Mouse (Mus musculus) heart, embryonic 14.5 days (tissue): ENCODE measurements around the gene Rapgef3. TPM values are rescaled to one million over a fixed set of nuclear protein-coding genes. Genes with fewer than 3 reads are reported as not detected.

Experiments
- ATAC-seq: fragments of 200-750 bp; cut with Nextera tagmentation; 2 replicates; pipeline ENCODE4 v1.8.0; 2017; ENCODE audit warnings: low read depth, moderate TSS enrichment; ENCODE audit not compliant: insufficient number of reproducible peaks, insufficient read depth, low FRiP score
- H3K27ac ChIP-seq, 2 experiments: fragments of 200-500 bp in 1 of 2; fragments of 300-500 bp in 1 of 2; sonication (generic) in 1 of 2; replicated peaks in 1 of 2; 2 replicates each; pipeline ENCODE4 v1.5.1; 2012 to 2014; ENCODE audit warnings: low read depth in 2 of 2, low read length in 2 of 2, control low read depth in 1 of 2, mild to moderate bottlenecking in 1 of 2, mixed read lengths in 1 of 2; ENCODE audit not compliant: control insufficient read depth in 1 of 2, insufficient read depth in 1 of 2
- H3K27me3 ChIP-seq: fragments of 300-500 bp; sonication (generic); 2 replicates; pipeline ENCODE4 v1.6.1; 2014; ENCODE audit warnings: mild to moderate bottlenecking, low read length, control low read depth; ENCODE audit not compliant: control insufficient read depth, insufficient read depth
- H3K36me3 ChIP-seq: fragments of 300-500 bp; sonication (generic); 2 replicates; pipeline ENCODE4 v1.6.1; 2014; ENCODE audit warnings: mild to moderate bottlenecking, control low read depth, low read length, mixed read lengths; ENCODE audit not compliant: control insufficient read depth, insufficient read depth
- H3K4me1 ChIP-seq, 2 experiments: fragments of 200-500 bp in 1 of 2; fragments of 300-500 bp in 1 of 2; sonication (generic) in 1 of 2; 2 replicates each; pipeline ENCODE4 v1.6.1; 2012 to 2014; ENCODE audit warnings: low read length in 2 of 2, control low read depth in 1 of 2, mixed read lengths in 1 of 2; ENCODE audit not compliant: control insufficient read depth in 2 of 2, insufficient read depth in 2 of 2
- H3K4me2 ChIP-seq: fragments of 300-500 bp; sonication (generic); 2 replicates; pipeline ENCODE4 v1.6.1; 2014; ENCODE audit warnings: mild to moderate bottlenecking, low read length
- H3K4me3 ChIP-seq, 2 experiments: fragments of 200-500 bp in 1 of 2; fragments of 300-500 bp in 1 of 2; sonication (generic) in 1 of 2; 2 replicates each; pipeline ENCODE4 v1.5.1; 2012 to 2014; ENCODE audit warnings: low read length in 2 of 2, mild to moderate bottlenecking in 2 of 2, control low read depth in 1 of 2, low read depth in 1 of 2, moderate library complexity in 1 of 2; ENCODE audit not compliant: control insufficient read depth in 1 of 2, insufficient read depth in 1 of 2
- H3K9ac ChIP-seq: fragments of 300-500 bp; sonication (generic); 2 replicates; pipeline ENCODE4 v1.6.1; 2014; ENCODE audit warnings: mild to moderate bottlenecking, low read length
- H3K9me3 ChIP-seq: fragments of 300-500 bp; sonication (generic); 2 replicates; pipeline ENCODE4 v1.6.1; 2016; ENCODE audit warnings: low read length, control low read depth; ENCODE audit not compliant: control insufficient read depth
- WGBS: fragments of 180-500 bp; shearing (Covaris S2); extraction: QIAGEN DNeasy Blood & Tissue Kit; methylation state at CpG from one replicate; pipeline ENCODE4 v1.1.7; 2014; 5-methylcytosine and 5-hydroxymethylcytosine counted together
- polyA plus RNA-seq: library from polyadenylated mRNA; unstranded; fragments of >200 nt; fragmentation: Nextera tagmentation; extraction: Ambion mirVana; gene quantifications from 2 replicates; pipeline ENCODE4 v1.2.1, GENCODE M21; 2014

Gene Rapgef3
- polyA plus RNA-seq, 1 experiment from 2014 or later: 19.2 TPM

DNA sequence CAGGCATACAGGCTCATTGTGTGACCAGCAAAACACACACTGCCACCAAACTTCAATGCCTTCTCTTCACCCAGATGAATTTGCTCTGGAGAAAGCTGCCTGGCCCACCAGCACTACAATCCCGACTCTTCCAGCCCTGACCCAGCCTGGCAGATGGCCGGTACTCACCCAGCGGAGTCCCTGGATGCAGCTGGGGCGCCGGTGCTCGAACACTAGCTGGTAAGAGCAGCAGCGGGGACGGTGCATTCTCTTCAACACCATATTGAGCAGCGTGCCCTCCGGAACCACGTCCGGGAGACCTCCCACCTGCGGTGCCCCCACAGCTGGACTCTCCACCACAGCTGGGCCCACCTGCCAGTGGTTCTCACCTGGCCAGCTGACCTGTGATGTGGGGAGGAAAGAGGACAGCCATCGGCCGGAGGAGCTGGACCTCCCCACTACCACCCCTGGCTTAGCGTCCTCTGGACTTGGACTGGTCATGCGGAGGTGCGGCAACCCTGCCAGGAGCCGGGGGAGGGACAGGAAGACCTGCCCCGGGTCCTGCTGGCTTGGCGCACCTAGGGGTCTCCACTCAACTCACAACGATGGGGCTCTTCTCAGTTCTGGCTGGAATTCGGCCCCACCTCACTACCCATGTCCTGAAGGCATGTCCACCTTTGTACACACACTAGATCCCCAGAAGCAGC is 1.0 kb downstream of the Rapgef3 start:
- peak overlapping the region; percentile 81 for H3K9ac ChIP-seq
- peaks cover 24 to 34% of the 10 kb centered on the region in 2 experiments for H3K4me1 ChIP-seq
- H3K27ac ChIP-seq: peak overlapping the region; percentile 66 to 80
- H3K36me3 ChIP-seq: no peaks in the 10 kb centered on the region
- H3K4me2 ChIP-seq: peak overlapping the region; percentile 95
- H3K4me3 ChIP-seq: peak overlapping the region; percentile 50 to 57
- 11% methylated on average over 23 of the region's 23 CpGs for WGBS
- no peaks in the 10 kb centered on the region for H3K9me3 ChIP-seq
- no peaks in the 10 kb centered on the region for H3K27me3 ChIP-seq
- ATAC-seq: no peak

DNA sequence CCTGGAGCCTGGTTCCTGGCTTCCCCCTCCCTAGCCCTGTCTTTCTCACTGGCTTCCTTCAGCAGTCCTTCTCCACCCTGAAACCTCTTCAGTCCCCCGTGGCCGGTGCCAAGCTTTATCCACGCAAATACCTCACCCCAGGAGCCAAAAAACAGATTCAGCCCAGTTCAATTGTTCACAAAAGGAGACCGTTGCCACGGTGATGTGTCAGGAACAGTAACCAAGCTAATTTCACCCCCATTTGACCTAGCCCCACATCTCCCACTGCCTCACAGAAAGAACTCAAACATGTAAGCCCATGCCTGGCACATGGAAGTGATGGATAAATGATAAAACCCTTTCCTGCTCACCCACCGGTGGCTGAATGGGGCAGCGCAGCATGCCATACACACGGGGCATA is 1.6 kb downstream of the Rapgef3 start:
- Histone ChIP-seq H3K4me2 (peak overlapping the region; percentile 95), H3K9me3 (no peaks in the 10 kb centered on the region), H3K4me1 (peaks cover 20 to 34% of the 10 kb centered on the region in 2 experiments), H3K4me3 (peak overlapping the region; percentile 50 to 57), H3K27me3 (no peaks in the 10 kb centered on the region), H3K36me3 (no peaks in the 10 kb centered on the region), H3K9ac (peak overlapping the region; percentile 81), H3K27ac (peak overlapping the region; percentile 24 to 42; a peak in 2 of 4 replicates)
- ATAC-seq: no peak
- 24% methylated on average over 8 of the region's 8 CpGs for WGBS

DNA sequence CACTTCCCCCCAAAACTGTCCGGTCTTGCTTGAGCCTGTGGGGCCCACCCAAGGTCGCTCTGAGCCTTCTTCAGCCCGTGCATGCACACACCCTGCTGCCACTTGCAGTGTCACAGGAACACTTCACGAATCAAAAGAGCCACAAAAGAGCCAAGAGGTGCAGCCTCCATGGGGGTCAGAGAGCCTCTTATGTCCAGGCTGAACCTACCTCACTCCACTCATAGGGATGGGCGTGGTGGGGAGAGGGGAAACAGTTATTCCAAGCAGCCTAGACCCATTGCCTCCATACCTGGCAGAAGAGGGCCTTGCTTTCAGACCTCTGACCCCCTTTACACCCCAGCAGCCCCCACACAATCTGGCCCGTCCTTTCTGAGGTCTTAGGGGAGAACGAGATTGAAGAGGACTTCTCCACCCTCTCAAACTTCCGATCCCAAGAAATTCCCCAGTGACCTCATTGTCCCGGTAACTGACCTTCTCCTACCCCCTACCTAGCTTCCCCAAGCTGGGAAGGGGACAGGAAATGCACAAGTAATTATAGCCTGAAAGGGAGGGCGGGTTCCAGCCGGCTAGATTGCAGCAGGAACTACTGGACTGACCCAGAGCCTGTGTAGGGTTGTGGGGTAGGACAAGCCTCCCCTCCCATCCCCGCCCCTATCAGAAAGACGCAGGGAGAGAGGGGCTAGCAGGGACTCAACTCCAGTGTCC is 2.5 kb downstream of the Rapgef3 start:
- Histone ChIP-seq H3K9ac (peak overlapping the region; percentile 17; the same call in 1 of the 2 replicates), H3K27ac (no peak overlapping the region), H3K9me3 (no peaks in the 10 kb centered on the region), H3K4me1 (peaks cover 20 to 34% of the 10 kb centered on the region in 2 experiments), H3K27me3 (no peaks in the 10 kb centered on the region), H3K4me2 (peak overlapping the region; percentile 95), H3K4me3 (peak overlapping the region; percentile 50 to 57; a peak in 3 of 4 replicates), H3K36me3 (peaks cover 3% of the 10 kb centered on the region; the same call in 1 of the 2 replicates)
- WGBS: 42% methylated on average over 13 of the region's 13 CpGs
- ATAC-seq: no peak

DNA sequence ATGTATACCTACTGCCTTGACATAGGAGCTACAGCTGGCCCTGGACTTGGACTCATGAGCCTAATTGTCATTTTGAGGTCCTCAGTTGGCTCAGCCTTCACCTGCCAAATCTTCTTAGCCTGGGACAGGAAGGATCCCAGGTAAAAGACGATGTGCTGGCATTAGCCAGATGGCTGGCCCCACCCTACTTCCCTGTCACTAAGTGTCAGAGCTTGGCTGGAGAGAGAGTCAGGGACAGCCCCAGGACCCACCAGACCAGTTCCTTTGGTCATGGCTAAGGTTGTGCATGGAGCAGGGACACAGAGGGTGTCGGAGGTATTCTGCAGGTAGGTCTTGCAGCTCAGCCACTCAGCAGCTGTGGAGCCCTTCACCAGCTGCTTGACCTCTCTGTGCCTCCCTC is 3.2 kb downstream of the Rapgef3 start:
- Histone ChIP-seq H3K36me3 (peaks cover 9% of the 10 kb centered on the region), H3K27ac (no peak overlapping the region), H3K4me3 (no peak overlapping the region), H3K9me3 (no peaks in the 10 kb centered on the region), H3K4me2 (no peak overlapping the region), H3K4me1 (peaks cover 20 to 34% of the 10 kb centered on the region in 2 experiments), H3K27me3 (no peaks in the 10 kb centered on the region), H3K9ac (no peak overlapping the region)
- ATAC-seq: no peak
- 74% methylated on average over 2 of the region's 2 CpGs for WGBS

DNA sequence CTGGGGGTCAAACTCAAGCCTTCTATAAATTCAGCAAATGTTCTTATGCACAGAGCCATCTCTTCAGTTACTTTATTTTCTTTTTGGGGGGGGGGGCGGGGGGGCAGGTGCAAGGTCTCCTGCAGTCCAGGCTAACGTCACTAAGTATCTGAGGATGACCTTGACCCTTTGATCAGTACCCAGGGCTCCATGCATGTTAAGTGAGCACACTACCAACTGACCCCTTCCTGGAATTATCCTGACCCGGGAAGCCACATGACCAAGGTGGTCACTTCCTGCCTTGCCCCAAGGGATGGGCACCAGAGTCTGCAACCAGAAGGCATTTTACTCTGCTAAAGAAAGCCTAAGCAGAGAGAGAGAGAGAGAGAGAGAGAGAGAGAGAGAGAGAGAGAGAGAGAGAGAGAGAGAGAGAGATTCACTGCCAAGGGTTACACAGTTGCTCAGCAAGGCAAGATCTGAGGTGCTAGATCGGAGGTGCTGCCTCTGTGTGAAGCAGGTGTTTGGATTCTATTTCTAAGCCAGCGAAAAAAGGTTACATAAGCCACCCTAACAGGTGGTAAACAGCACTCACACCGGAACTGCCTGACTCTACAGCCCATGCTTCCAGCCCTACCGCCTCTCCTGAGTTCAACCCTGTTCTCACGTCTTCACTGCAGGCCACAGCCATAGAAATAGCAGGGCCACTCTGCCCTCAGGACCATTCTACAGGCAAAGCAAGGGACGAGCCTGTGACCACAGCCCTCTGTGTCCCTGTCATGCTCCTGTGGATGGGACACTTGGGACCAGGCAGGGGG is 4.3 kb downstream of the Rapgef3 start:
- Histone ChIP-seq H3K4me3 (no peak overlapping the region), H3K4me2 (0 out of 2 replicates have a peak overlapping the region, but pooled peaks have one; percentile 8), H3K9me3 (no peaks in the 10 kb centered on the region), H3K27ac (no peak overlapping the region), H3K9ac (no peak overlapping the region), H3K4me1 (peaks cover 18 to 31% of the 10 kb centered on the region in 2 experiments), H3K36me3 (peaks cover 20% of the 10 kb centered on the region), H3K27me3 (no peaks in the 10 kb centered on the region)
- WGBS: 69% methylated on average over 9 of the region's 9 CpGs
- ATAC-seq: no peak

DNA sequence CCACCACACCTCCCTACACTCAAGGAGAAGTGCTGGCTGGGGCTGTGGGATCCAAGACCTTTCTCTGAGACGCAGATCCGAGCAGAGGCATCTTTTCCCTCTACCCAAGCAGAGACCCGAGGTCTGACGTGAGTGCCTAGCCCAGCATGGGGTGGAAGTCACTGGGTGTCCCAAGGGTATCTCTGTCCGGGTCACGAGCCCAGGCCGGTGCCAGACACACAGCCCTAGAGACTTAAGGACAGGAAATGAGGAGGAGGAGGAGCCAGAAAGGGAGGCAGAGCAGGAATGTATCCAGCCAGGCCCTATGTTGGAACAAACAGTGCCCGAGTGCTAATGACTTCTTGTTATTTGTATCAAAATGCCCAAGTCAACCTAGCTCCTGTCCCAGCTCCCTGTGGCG is 5.0 kb downstream of the Rapgef3 start:
- no peak for ATAC-seq
- Histone ChIP-seq H3K9ac (no peak overlapping the region), H3K27ac (no peak overlapping the region), H3K4me3 (no peak overlapping the region), H3K9me3 (no peaks in the 10 kb centered on the region), H3K4me2 (no peak overlapping the region), H3K27me3 (no peaks in the 10 kb centered on the region), H3K36me3 (peaks cover 26% of the 10 kb centered on the region), H3K4me1 (peaks cover 14 to 29% of the 10 kb centered on the region in 2 experiments)
- 54% methylated on average over 9 of the region's 9 CpGs for WGBS

DNA sequence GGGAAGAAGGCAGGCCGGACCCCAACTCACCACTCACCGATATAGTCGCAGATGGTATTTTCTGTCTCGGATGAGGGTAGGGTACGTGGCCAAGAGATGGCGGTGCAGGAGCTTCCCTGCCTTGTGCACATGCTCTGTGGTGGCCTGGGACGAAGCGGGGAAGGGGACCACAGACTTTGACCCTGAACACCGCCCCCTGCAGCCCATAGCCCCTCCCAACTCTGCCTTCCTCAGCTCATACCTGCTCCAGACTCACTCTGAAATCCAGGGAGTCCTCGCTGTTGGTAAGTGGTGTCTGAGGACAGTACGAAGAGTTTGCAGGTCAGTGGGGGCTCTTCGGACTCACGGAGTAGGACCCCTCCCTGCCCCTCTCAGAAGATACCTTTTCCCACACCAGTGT is 6.3 kb downstream of the Rapgef3 start:
- no peaks in the 10 kb centered on the region for H3K27me3 ChIP-seq
- no peaks in the 10 kb centered on the region for H3K9me3 ChIP-seq
- no peak for ATAC-seq
- H3K9ac ChIP-seq: no peak overlapping the region
- H3K4me3 ChIP-seq: no peak overlapping the region
- H3K27ac ChIP-seq: no peak overlapping the region
- H3K4me2 ChIP-seq: no peak overlapping the region
- peaks cover 32% of the 10 kb centered on the region for H3K36me3 ChIP-seq
- 49% methylated on average over 13 of the region's 13 CpGs for WGBS
- H3K4me1 ChIP-seq: peaks cover 10 to 20% of the 10 kb centered on the region in 2 experiments
